Mouse (Mus musculus): ENCODE results near the gene Itgb1. TPM values are rescaled to one million over a fixed set of nuclear protein-coding genes. Genes with fewer than 3 reads are reported as not detected.

The Itgb1 gene
- total and polyA plus RNA-seq, 3 experiments: 73.7 to 189 (median 114) TPM

DNA sequence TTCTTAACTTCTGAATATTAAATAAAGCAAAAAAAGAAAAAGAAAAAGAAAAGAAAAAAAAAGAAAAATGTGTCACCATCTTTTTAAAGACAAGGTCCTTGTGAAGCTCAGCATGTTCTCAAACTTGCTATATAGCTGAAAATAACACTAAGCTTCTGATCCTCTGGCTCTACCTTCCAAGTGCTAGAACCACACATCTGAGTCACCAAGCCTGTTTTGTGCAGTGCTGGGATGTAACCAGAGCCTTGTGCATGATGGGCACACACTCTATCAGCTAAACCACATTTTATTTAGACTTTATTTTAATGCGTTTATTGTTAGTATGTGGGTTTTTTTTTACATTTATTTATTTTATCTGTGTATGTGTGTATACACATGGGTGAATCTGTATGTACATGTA lies 13.6 kb upstream of the Itgb1 start:
- Histone ChIP-seq H3K36me3 (ENCODE audit: control insufficient read depth in 1 of 2, insufficient read depth in 2 of 2, low read length in 2 of 2) (peaks cover 0 to 14% of the 10 kb centered on the region in 2 experiments; a peak in 2 of 4 replicates), H3K27me3 (ENCODE audit: control insufficient read depth in 1 of 2, insufficient read depth in 2 of 2, low read length in 2 of 2) (no peaks in the 10 kb centered on the region), H3K9me3 (replicated peaks; ENCODE audit: insufficient read depth, low read length) (no peaks in the 10 kb centered on the region), H3K4me1 (ENCODE audit: control insufficient read depth in 1 of 2, insufficient read depth in 2 of 2, low read length in 2 of 2) (peaks cover 2 to 4% of the 10 kb centered on the region in 2 experiments; a peak in 2 of 4 replicates), H3K79me2 (ENCODE audit: control insufficient read depth, insufficient read depth, low read length, poor library complexity) (no peaks in the 10 kb centered on the region), H3K4me3 (ENCODE audit: control insufficient read depth in 1 of 2, insufficient read depth in 1 of 2, low read depth in 2 of 2, low read length in 2 of 2) (no peak overlapping the region), H3K27ac (ENCODE audit: control insufficient read depth, low read depth, low read length) (no peak overlapping the region), H3K9ac (ENCODE audit: control insufficient read depth, low read depth, low read length, poor library complexity, severe bottlenecking) (no peak overlapping the region)
- no peak for DNase-seq (ENCODE audit: low read depth, low spot score)
- TF ChIP-seq CTCF (IDR thresholded peaks at IDR 0.05 in 2 of 3, conservative IDR thresholded peaks at IDR 0.05 in 1 of 3; ENCODE audit: control insufficient read depth in 1 of 3, insufficient read depth in 1 of 3, low read depth in 2 of 3, low read length in 3 of 3, poor library complexity in 1 of 3, severe bottlenecking in 1 of 3): no peak
- TF ChIP-seq TCF12 (IDR thresholded peaks at IDR 0.05; ENCODE audit: low read depth, low read length): no peak
- TF ChIP-seq MAX (IDR thresholded peaks at IDR 0.05; ENCODE audit: low read length): no peak
- no peak for TF ChIP-seq POLR2AphosphoS5 (IDR thresholded peaks at IDR 0.05; ENCODE audit: borderline replicate concordance, low read depth, low read length)

DNA sequence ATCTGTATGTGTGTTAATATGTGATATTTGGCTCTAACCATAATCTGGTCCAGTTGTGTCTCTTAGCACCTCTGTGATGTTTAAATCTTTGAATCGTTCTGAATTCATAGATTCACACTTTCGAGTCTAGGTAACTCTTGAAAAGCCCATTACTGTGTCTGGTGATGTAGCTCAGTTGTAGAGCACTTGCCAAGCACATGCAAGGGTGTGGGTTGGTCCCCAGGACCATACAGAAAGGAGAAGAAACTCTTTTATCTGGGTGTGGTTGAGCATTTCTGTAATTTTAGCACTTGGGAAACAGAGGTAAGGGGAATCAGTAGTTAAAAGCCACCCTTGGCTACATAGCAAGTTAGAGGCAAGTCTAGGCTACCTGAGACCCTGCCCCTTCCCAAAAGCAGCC lies 13.0 kb upstream of the Itgb1 start:
- peaks cover 0 to 14% of the 10 kb centered on the region in 2 experiments; a peak in 2 of 4 replicates for H3K36me3 ChIP-seq (ENCODE audit: control insufficient read depth in 1 of 2, insufficient read depth in 2 of 2, low read length in 2 of 2)

DNA sequence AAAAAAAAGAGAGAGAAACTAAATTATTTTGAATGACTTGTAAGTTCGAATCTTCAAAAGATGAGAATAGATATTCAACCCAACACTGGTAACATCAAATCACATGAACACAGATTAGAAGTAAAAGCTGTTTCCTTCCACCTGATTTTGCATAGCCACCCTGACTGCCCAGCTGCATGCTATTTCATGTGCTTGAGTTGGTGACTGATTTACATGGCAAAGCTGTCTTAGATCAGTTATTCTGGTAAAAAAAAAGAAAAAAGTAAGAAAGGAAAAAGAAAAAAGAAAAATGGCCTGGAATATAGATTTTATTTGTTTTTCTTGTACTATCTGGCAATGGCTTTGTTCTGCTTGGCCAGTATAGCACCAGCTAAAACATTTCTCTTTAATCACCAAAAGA lies 12.5 kb upstream of the Itgb1 start:
- no peak for DNase-seq (ENCODE audit: low read depth, low spot score)
- no peak overlapping the region for H3K27ac ChIP-seq (ENCODE audit: control insufficient read depth, low read depth, low read length)
- H3K79me2 ChIP-seq (ENCODE audit: control insufficient read depth, insufficient read depth, low read length, poor library complexity): no peaks in the 10 kb centered on the region
- H3K27me3 ChIP-seq (ENCODE audit: control insufficient read depth in 1 of 2, insufficient read depth in 2 of 2, low read length in 2 of 2): no peaks in the 10 kb centered on the region
- no peak overlapping the region for H3K4me3 ChIP-seq (ENCODE audit: control insufficient read depth in 1 of 2, insufficient read depth in 1 of 2, low read depth in 2 of 2, low read length in 2 of 2)
- no peak for TF ChIP-seq RCOR1 (IDR thresholded peaks at IDR 0.05; ENCODE audit: low read depth, low read length)
- 0 out of 2 replicates have a peak, but pooled peaks have one; percentile 9 for TF ChIP-seq SIN3A (IDR thresholded peaks at IDR 0.05; ENCODE audit: low read length)
- H3K9me3 ChIP-seq (replicated peaks; ENCODE audit: insufficient read depth, low read length): no peaks in the 10 kb centered on the region
- H3K4me1 ChIP-seq (ENCODE audit: control insufficient read depth in 1 of 2, insufficient read depth in 2 of 2, low read length in 2 of 2): peaks cover 2 to 4% of the 10 kb centered on the region in 2 experiments; a peak in 2 of 4 replicates
- no peak overlapping the region for H3K9ac ChIP-seq (ENCODE audit: control insufficient read depth, low read depth, low read length, poor library complexity, severe bottlenecking)
- peaks cover 0 to 14% of the 10 kb centered on the region in 2 experiments; a peak in 2 of 4 replicates for H3K36me3 ChIP-seq (ENCODE audit: control insufficient read depth in 1 of 2, insufficient read depth in 2 of 2, low read length in 2 of 2)

More for the DNA sequence above, 13.0 kb upstream of the Itgb1 start:
- Histone ChIP-seq H3K9me3 (replicated peaks; ENCODE audit: insufficient read depth, low read length) (no peaks in the 10 kb centered on the region), H3K27me3 (ENCODE audit: control insufficient read depth in 1 of 2, insufficient read depth in 2 of 2, low read length in 2 of 2) (no peaks in the 10 kb centered on the region), H3K79me2 (ENCODE audit: control insufficient read depth, insufficient read depth, low read length, poor library complexity) (no peaks in the 10 kb centered on the region), H3K9ac (ENCODE audit: control insufficient read depth, low read depth, low read length, poor library complexity, severe bottlenecking) (no peak overlapping the region), H3K4me3 (ENCODE audit: control insufficient read depth in 1 of 2, insufficient read depth in 1 of 2, low read depth in 2 of 2, low read length in 2 of 2) (no peak overlapping the region), H3K4me1 (ENCODE audit: control insufficient read depth in 1 of 2, insufficient read depth in 2 of 2, low read length in 2 of 2) (peaks cover 2 to 4% of the 10 kb centered on the region in 2 experiments; a peak in 2 of 4 replicates), H3K27ac (ENCODE audit: control insufficient read depth, low read depth, low read length) (no peak overlapping the region)
- TF ChIP-seq MYC (IDR thresholded peaks at IDR 0.05; ENCODE audit: low read depth, low read length) (peak; percentile 78), TAL1 (IDR thresholded peaks at IDR 0.05; ENCODE audit: low read length) (no peak), SIN3A (IDR thresholded peaks at IDR 0.05; ENCODE audit: low read length) (0 out of 2 replicates have a peak, but pooled peaks have one; percentile 13), USF2 (IDR thresholded peaks at IDR 0.05; ENCODE audit: borderline replicate concordance in 1 of 2, insufficient read depth in 1 of 2, low read depth in 1 of 2, low read length in 2 of 2) (no peak), ETS1 (IDR thresholded peaks at IDR 0.05; ENCODE audit: low read depth, low read length) (0 out of 2 replicates have a peak, but pooled peaks have one; percentile 11), GATA1 (IDR thresholded peaks at IDR 0.05; ENCODE audit: low read depth, low read length) (peak; percentile 40; the same call in 1 of the 2 replicates)
- DNase-seq (ENCODE audit: low read depth, low spot score): peak; percentile 67

All from MEL (cell line).